Mouse (Mus musculus): ENCODE measurements around the gene D11Wsu47e.

- no peak for TF ChIP-seq ZNF384 (IDR thresholded peaks at IDR 0.05; ENCODE audit: low read depth, low read length)
- TF ChIP-seq HCFC1 (IDR thresholded peaks at IDR 0.05; ENCODE audit: borderline replicate concordance, insufficient read depth, low read length) = no peak
- no peak for TF ChIP-seq MAFK (IDR thresholded peaks at IDR 0.05; ENCODE audit: insufficient read depth, low read depth, low read length)
- TF ChIP-seq CHD2 (IDR thresholded peaks at IDR 0.05; ENCODE audit: low read depth, low read length) = no peak
Observed at GRCm38 (mm10) chr11:113648690-113649352, 35.4 kb upstream of the D11Wsu47e start, which contains the start of gene Cog1.

All from ES-E14 (cell line).